Mouse (Mus musculus): ENCODE results near the gene Swap70. TPM values are rescaled to one million over a fixed set of nuclear protein-coding genes. Genes with fewer than 3 reads are reported as not detected.

The Swap70 gene
- total and polyA plus RNA-seq, 3 experiments = 18.3 to 23.3 TPM; not detected in 1

DNA sequence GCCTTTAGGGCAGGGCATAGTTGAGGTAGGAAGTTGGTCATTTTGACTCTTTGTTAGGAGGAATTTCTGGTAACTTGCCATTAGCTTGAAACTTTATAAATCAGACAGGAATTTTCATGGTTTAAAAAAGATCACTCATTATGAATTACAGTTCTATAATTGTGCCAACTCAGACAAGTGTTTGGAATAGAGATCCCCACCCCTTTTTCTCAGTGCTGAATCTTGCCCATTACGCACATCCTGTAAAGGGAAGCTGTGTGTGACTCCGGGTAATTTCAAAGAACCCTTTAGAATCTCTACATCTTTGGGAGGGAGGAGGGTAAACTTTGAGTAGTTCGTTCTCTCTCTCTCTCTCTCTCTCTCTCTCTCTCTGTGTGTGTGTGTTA lies 15.9 kb downstream of the Swap70 start:
- TF ChIP-seq POLR2AphosphoS5 (IDR thresholded peaks at IDR 0.05; ENCODE audit: borderline replicate concordance, low read depth, low read length) = no peak
- no peak for TF ChIP-seq GABPA (IDR thresholded peaks at IDR 0.05; ENCODE audit: low read depth, low read length)
- no peak for TF ChIP-seq MAZ (IDR thresholded peaks at IDR 0.05; ENCODE audit: low read depth, low read length)
- no peak for TF ChIP-seq SMC3 (IDR thresholded peaks at IDR 0.05; ENCODE audit: low read depth, low read length)
- no peak for TF ChIP-seq MAX (IDR thresholded peaks at IDR 0.05; ENCODE audit: low read length)
- TF ChIP-seq RCOR1 (IDR thresholded peaks at IDR 0.05; ENCODE audit: low read depth, low read length) = no peak
- no peak for TF ChIP-seq EP300 (IDR thresholded peaks at IDR 0.05; ENCODE audit: low read depth in 1 of 2, low read length in 2 of 2)
- TF ChIP-seq POLR2A (IDR thresholded peaks at IDR 0.05; ENCODE audit: control insufficient read depth in 1 of 2, insufficient read depth in 1 of 2, low read depth in 1 of 2, low read length in 2 of 2, poor library complexity in 1 of 2) = no peak
- no peak for TF ChIP-seq GATA1 (IDR thresholded peaks at IDR 0.05; ENCODE audit: low read depth, low read length)
- no peak for TF ChIP-seq TAL1 (IDR thresholded peaks at IDR 0.05; ENCODE audit: low read length)
- no peak for TF ChIP-seq BHLHE40 (IDR thresholded peaks at IDR 0.05; ENCODE audit: borderline replicate concordance, low read depth, low read length)
- TF ChIP-seq USF1 (IDR thresholded peaks at IDR 0.05; ENCODE audit: low read depth, low read length) = no peak
- TF ChIP-seq NELFE (IDR thresholded peaks at IDR 0.05; ENCODE audit: low read depth, low read length) = no peak
- no peak for TF ChIP-seq CHD1 (IDR thresholded peaks at IDR 0.05; ENCODE audit: low read depth, low read length)
- TF ChIP-seq ZNF384 (IDR thresholded peaks at IDR 0.05; ENCODE audit: low read depth, low read length) = no peak
- no peak for TF ChIP-seq MYB (IDR thresholded peaks at IDR 0.05; ENCODE audit: low read depth, low read length)
- no peak for TF ChIP-seq ZMIZ1 (IDR thresholded peaks at IDR 0.05; ENCODE audit: low read depth, low read length)
- no peak for TF ChIP-seq SIN3A (IDR thresholded peaks at IDR 0.05; ENCODE audit: low read length)
- TF ChIP-seq CTCF (IDR thresholded peaks at IDR 0.05 in 2 of 3, conservative IDR thresholded peaks at IDR 0.05 in 1 of 3; ENCODE audit: control insufficient read depth in 1 of 3, insufficient read depth in 1 of 3, low read depth in 2 of 3, low read length in 3 of 3, poor library complexity in 1 of 3, severe bottlenecking in 1 of 3) = no peak
- TF ChIP-seq MYC (IDR thresholded peaks at IDR 0.05; ENCODE audit: low read depth, low read length) = no peak
- Histone ChIP-seq H3K4me1 (ENCODE audit: control insufficient read depth in 1 of 2, insufficient read depth in 2 of 2, low read length in 2 of 2) (peaks cover 23 to 25% of the 10 kb centered on the region in 2 experiments), H3K36me3 (ENCODE audit: control insufficient read depth in 1 of 2, insufficient read depth in 2 of 2, low read length in 2 of 2) (peaks cover 0 to 27% of the 10 kb centered on the region in 2 experiments; a peak in 2 of 4 replicates), H3K4me3 (ENCODE audit: control insufficient read depth in 1 of 2, insufficient read depth in 1 of 2, low read depth in 2 of 2, low read length in 2 of 2) (no peak overlapping the region), H3K9me3 (replicated peaks; ENCODE audit: insufficient read depth, low read length) (no peaks in the 10 kb centered on the region), H3K79me2 (ENCODE audit: control insufficient read depth, insufficient read depth, low read length, poor library complexity) (peaks cover 5% of the 10 kb centered on the region), H3K27ac (ENCODE audit: control insufficient read depth, low read depth, low read length) (no peak overlapping the region), H3K27me3 (ENCODE audit: control insufficient read depth in 1 of 2, insufficient read depth in 2 of 2, low read length in 2 of 2) (no peaks in the 10 kb centered on the region), H3K9ac (ENCODE audit: control insufficient read depth, low read depth, low read length, poor library complexity, severe bottlenecking) (no peak overlapping the region)
- peak; percentile 25 for DNase-seq (ENCODE audit: low read depth, low spot score)

DNA sequence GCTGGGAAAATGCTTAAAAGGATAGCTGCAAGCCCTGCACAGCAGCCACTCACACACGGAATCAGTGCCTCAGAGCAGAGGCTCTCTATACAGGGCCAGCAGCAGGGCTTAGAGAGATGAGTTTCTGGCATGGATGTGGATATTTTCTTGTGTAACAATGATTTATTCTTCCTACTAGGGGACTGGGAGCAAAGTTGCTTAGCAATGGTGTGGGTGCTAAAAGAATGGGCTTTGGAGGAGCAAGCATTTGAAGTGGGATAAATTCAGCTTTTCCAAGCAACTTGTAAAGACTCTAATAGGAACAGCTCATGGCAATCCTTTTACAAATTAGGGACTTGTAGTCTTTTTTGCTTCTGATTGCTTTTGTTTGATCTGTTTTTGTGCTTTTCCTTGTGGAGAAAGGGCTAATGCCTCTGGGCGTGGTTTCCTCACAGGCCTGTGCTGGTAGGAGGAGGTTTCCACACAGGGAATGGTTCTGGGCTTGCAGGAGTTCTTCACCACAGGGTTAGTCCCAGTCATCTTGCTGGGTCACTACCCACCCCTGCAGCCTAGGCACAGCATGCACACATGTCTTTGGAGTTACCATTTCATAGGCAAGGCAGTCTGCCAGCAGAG lies 16.4 kb downstream of the Swap70 start:
- no peak for DNase-seq (ENCODE audit: low read depth, low spot score)
- H3K79me2 ChIP-seq (ENCODE audit: control insufficient read depth, insufficient read depth, low read length, poor library complexity) = peaks cover 7% of the 10 kb centered on the region
- peaks cover 28 to 30% of the 10 kb centered on the region in 2 experiments for H3K4me1 ChIP-seq (ENCODE audit: control insufficient read depth in 1 of 2, insufficient read depth in 2 of 2, low read length in 2 of 2)
- no peak for TF ChIP-seq POLR2AphosphoS2 (IDR thresholded peaks at IDR 0.05; ENCODE audit: low read length)
- no peak for TF ChIP-seq TAL1 (IDR thresholded peaks at IDR 0.05; ENCODE audit: low read length)
- H3K4me3 ChIP-seq (ENCODE audit: control insufficient read depth in 1 of 2, insufficient read depth in 1 of 2, low read depth in 2 of 2, low read length in 2 of 2) = no peak overlapping the region
- H3K9me3 ChIP-seq (replicated peaks; ENCODE audit: insufficient read depth, low read length) = no peaks in the 10 kb centered on the region
- H3K27me3 ChIP-seq (ENCODE audit: control insufficient read depth in 1 of 2, insufficient read depth in 2 of 2, low read length in 2 of 2) = no peaks in the 10 kb centered on the region
- no peak overlapping the region for H3K27ac ChIP-seq (ENCODE audit: control insufficient read depth, low read depth, low read length)
- no peak overlapping the region for H3K9ac ChIP-seq (ENCODE audit: control insufficient read depth, low read depth, low read length, poor library complexity, severe bottlenecking)
- H3K36me3 ChIP-seq (ENCODE audit: control insufficient read depth in 1 of 2, insufficient read depth in 2 of 2, low read length in 2 of 2) = peaks cover 0 to 32% of the 10 kb centered on the region in 2 experiments; a peak in 2 of 4 replicates
